Mouse (Mus musculus): ENCODE data around the gene Lrrc27. TPM values are rescaled to one million over a fixed set of nuclear protein-coding genes. Genes with fewer than 3 reads are reported as not detected.

Lrrc27 gene
- total and polyA plus RNA-seq, 2 experiments, result 0.28 to 1.1 TPM

DNA sequence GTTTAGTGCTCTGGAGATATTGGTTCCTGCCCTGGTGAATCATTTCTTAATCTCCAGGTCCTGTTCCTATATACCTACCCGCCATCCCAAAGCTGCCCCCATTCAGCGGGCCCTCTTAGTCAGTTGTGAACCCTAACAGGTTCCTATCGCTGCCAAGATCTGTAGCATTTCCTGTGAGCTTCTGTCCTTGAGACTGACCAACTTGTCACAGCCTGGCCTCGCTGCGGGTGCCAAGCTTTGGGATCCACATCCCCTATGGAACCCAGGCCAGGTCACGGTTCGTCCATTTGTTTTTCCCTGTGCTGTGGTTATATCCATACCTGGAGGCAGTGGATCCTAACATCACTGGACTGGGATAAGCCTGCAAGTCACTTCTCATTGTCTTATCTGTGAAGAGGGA, 39.8 kb downstream of the Lrrc27 start:
- Histone ChIP-seq H3K4me3 (ENCODE audit: insufficient read depth, low read depth, low read length) (no peak overlapping the region), H3K36me3 (ENCODE audit: control insufficient read depth, insufficient read depth, low read length) (no peaks in the 10 kb centered on the region), H3K9ac (ENCODE audit: low read depth, low read length) (no peak overlapping the region), H3K79me2 (ENCODE audit: control insufficient read depth, insufficient read depth, low read length) (no peaks in the 10 kb centered on the region), H3K4me1 (ENCODE audit: control insufficient read depth, insufficient read depth, low read length) (peaks cover 13% of the 10 kb centered on the region), H3K27ac (replicated peaks; ENCODE audit: insufficient read depth, low read depth, low read length) (no peak overlapping the region), H3K27me3 (ENCODE audit: control insufficient read depth, insufficient read depth, low read length) (no peaks in the 10 kb centered on the region)
- no peak for DNase-seq (ENCODE audit: extremely low read depth, low read depth, low spot score)
- no peak for TF ChIP-seq CTCF (IDR thresholded peaks at IDR 0.05; ENCODE audit: low read depth, low read length)
- TF ChIP-seq POLR2A (IDR thresholded peaks at IDR 0.05; ENCODE audit: extremely low read depth, insufficient read depth, low read length), result no peak
- WGBS, result 75% methylated on average over 7 of the region's 7 CpGs

DNA sequence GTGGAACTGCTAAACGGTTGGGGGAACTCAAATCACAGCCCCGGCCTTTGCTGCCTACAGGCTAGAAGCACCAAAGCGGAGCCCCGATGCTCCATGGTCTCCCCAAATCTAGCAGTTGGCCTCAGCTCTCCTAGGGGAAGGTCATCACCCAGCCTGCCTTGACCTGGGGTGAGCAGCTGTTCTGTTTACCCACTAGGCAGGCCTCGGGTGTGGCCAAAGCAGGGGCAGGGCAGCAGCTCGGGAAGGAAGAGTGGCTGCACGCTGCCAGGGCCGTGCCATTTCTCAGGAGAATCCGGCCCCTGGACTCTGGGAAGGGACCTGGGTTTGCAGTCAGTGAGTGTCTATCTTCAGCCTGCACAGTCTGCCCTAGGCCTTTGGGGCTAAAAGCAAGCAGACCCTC, 40.2 kb downstream of the Lrrc27 start:
- Histone ChIP-seq H3K4me1 (ENCODE audit: control insufficient read depth, insufficient read depth, low read length) (peaks cover 13% of the 10 kb centered on the region), H3K4me3 (ENCODE audit: insufficient read depth, low read depth, low read length) (no peak overlapping the region), H3K27ac (replicated peaks; ENCODE audit: insufficient read depth, low read depth, low read length) (no peak overlapping the region), H3K27me3 (ENCODE audit: control insufficient read depth, insufficient read depth, low read length) (no peaks in the 10 kb centered on the region), H3K9ac (ENCODE audit: low read depth, low read length) (no peak overlapping the region), H3K79me2 (ENCODE audit: control insufficient read depth, insufficient read depth, low read length) (no peaks in the 10 kb centered on the region), H3K36me3 (ENCODE audit: control insufficient read depth, insufficient read depth, low read length) (no peaks in the 10 kb centered on the region)
- DNase-seq (ENCODE audit: extremely low read depth, low read depth, low spot score), result peak; percentile 33
- 16% methylated on average over 9 of the region's 9 CpGs for WGBS
- TF ChIP-seq POLR2A (IDR thresholded peaks at IDR 0.05; ENCODE audit: extremely low read depth, insufficient read depth, low read length), result no peak
- TF ChIP-seq CTCF (IDR thresholded peaks at IDR 0.05; ENCODE audit: low read depth, low read length), result no peak

DNA sequence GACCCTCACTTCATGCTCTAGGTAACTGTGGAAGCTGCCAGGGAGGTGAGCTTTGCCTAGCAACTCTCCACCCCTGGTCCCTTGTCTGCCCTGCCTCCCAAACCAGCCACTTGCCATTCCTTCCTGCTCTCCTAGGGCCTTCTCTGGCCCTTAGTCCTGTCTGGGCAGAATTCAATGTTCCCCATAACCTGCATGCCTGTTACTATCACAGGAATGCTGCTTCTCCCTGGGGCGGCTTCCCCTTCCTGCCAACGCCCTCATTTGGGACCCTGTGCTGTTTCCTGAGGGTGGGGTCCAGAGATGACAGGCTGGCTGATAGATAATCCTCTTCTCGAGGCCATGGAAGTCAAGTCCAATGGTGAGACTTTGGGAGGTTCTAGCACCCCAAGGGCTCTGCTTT, 40.7 kb downstream of the Lrrc27 start:
- no peak overlapping the region for H3K27ac ChIP-seq (replicated peaks; ENCODE audit: insufficient read depth, low read depth, low read length)

DNA sequence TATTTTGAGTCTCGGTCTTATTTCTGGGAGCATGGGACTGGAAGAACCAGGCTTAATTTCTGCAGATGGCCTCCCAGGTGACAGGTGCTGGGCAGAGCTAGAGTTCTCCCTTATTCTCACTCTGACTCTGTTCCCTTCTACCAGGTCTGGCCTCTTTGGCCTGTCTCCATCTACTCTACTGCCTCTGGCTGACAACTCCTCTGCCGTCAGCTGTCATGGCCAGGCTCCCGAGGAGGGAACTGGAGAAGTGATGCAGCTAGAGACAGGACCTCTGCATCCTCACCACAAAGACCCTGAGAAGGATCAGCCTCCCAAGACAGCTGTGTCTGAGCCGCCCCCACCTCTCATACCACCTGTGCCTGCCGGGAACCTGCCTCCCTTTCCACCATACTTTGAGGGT, 41.8 kb downstream of the Lrrc27 start:
- no peak overlapping the region for H3K9ac ChIP-seq (ENCODE audit: low read depth, low read length)
- no peak overlapping the region for H3K27ac ChIP-seq (replicated peaks; ENCODE audit: insufficient read depth, low read depth, low read length)
- no peak for TF ChIP-seq POLR2A (IDR thresholded peaks at IDR 0.05; ENCODE audit: extremely low read depth, insufficient read depth, low read length)
- TF ChIP-seq CTCF (IDR thresholded peaks at IDR 0.05; ENCODE audit: low read depth, low read length), result no peak
- no peaks in the 10 kb centered on the region; the same call in 1 of the 2 replicates for H3K79me2 ChIP-seq (ENCODE audit: control insufficient read depth, insufficient read depth, low read length)
- H3K36me3 ChIP-seq (ENCODE audit: control insufficient read depth, insufficient read depth, low read length), result no peaks in the 10 kb centered on the region
- WGBS, result 90% methylated on average over 5 of the region's 5 CpGs
- no peak for DNase-seq (ENCODE audit: extremely low read depth, low read depth, low spot score)
- H3K4me3 ChIP-seq (ENCODE audit: insufficient read depth, low read depth, low read length), result no peak overlapping the region
- peaks cover 13% of the 10 kb centered on the region for H3K4me1 ChIP-seq (ENCODE audit: control insufficient read depth, insufficient read depth, low read length)
- H3K27me3 ChIP-seq (ENCODE audit: control insufficient read depth, insufficient read depth, low read length), result no peaks in the 10 kb centered on the region

More for the DNA sequence above, 40.7 kb downstream of the Lrrc27 start:
- DNase-seq (ENCODE audit: extremely low read depth, low read depth, low spot score), result no peak
- Histone ChIP-seq H3K4me3 (ENCODE audit: insufficient read depth, low read depth, low read length) (no peak overlapping the region), H3K9ac (ENCODE audit: low read depth, low read length) (no peak overlapping the region), H3K79me2 (ENCODE audit: control insufficient read depth, insufficient read depth, low read length) (no peaks in the 10 kb centered on the region), H3K36me3 (ENCODE audit: control insufficient read depth, insufficient read depth, low read length) (no peaks in the 10 kb centered on the region), H3K27me3 (ENCODE audit: control insufficient read depth, insufficient read depth, low read length) (no peaks in the 10 kb centered on the region), H3K4me1 (ENCODE audit: control insufficient read depth, insufficient read depth, low read length) (peaks cover 13% of the 10 kb centered on the region)
- 77% methylated on average over 3 of the region's 3 CpGs for WGBS
- TF ChIP-seq POLR2A (IDR thresholded peaks at IDR 0.05; ENCODE audit: extremely low read depth, insufficient read depth, low read length), result no peak
- no peak for TF ChIP-seq CTCF (IDR thresholded peaks at IDR 0.05; ENCODE audit: low read depth, low read length)

DNA sequence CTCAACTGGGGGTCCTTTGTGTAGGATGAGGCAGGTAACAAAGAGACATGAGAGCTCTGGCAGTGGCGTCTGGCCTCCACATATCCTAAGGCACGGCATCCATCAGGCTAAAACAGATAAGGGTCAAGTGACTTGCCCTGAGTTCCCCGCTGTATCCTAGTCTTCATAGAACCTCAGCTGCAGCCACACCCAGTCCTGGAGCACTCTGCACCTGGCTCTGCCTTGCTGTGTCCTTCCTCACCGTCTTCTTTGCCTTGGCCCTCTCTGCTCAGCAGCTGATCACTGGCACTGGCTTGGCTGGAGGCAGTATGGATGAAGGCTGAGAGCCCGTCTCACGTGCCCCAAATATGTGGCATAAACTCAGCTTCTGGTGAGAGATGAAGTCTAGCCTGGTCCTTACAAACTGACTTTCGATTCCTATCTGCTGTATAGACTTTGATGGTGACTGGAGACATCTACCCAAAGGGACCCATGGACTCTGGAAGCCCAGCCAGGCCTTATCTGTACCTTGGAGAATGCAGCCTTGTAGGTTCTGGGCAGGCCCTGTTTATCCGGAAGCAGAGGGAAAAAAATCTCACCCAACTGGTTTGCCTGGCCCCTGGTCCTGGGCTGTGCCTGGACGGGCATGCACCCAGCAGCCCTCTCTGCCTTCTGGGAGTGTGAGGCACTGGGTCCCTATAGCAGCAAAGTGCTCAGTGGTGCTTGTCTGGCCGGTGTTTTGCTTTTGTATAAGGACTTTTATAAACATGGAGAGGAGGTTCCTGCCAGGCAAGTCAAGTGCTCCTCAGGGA, 45.2 kb downstream of the Lrrc27 start:
- TF ChIP-seq POLR2A (IDR thresholded peaks at IDR 0.05; ENCODE audit: extremely low read depth, insufficient read depth, low read length) (no peak), CTCF (IDR thresholded peaks at IDR 0.05; ENCODE audit: low read depth, low read length) (no peak)
- Histone ChIP-seq H3K27ac (replicated peaks; ENCODE audit: insufficient read depth, low read depth, low read length) (no peak overlapping the region), H3K4me1 (ENCODE audit: control insufficient read depth, insufficient read depth, low read length) (peaks cover 3% of the 10 kb centered on the region), H3K27me3 (ENCODE audit: control insufficient read depth, insufficient read depth, low read length) (no peaks in the 10 kb centered on the region), H3K36me3 (ENCODE audit: control insufficient read depth, insufficient read depth, low read length) (no peaks in the 10 kb centered on the region), H3K4me3 (ENCODE audit: insufficient read depth, low read depth, low read length) (no peak overlapping the region), H3K9ac (ENCODE audit: low read depth, low read length) (no peak overlapping the region), H3K79me2 (ENCODE audit: control insufficient read depth, insufficient read depth, low read length) (no peaks in the 10 kb centered on the region; the same call in 1 of the 2 replicates)
- DNase-seq (ENCODE audit: extremely low read depth, low read depth, low spot score), result no peak
- 80% methylated on average over 10 of the region's 10 CpGs for WGBS

DNA sequence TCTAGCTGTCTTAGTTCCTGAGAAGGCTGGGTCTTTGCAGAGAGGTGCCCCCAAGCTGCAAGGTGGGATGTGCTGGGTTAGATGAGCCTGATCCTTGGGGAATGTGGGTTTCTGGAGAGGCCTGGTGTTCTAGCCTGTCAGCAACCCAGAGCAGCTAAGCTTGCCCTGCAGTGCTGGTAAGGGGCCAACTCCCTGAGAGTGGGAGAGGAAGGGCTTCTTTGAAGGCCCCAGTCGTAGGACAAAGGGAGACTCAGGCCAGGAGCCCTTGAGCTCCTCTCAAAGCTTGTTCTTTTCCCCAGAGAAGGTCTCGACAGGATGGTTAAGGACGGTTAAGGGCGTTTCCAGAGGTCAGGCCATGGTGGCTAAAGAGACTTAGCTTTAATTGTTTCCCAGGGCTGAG, 51.5 kb downstream of the Lrrc27 start:
- H3K4me1 ChIP-seq (ENCODE audit: control insufficient read depth, insufficient read depth, low read length), result 0 out of 2 replicates have a peak, but pooled peaks cover 4% of the 10 kb centered on the region

More for the DNA sequence above, 51.5 kb downstream of the Lrrc27 start:
- no peaks in the 10 kb centered on the region for H3K27me3 ChIP-seq (ENCODE audit: control insufficient read depth, insufficient read depth, low read length)
- no peak overlapping the region for H3K4me3 ChIP-seq (ENCODE audit: insufficient read depth, low read depth, low read length)
- H3K36me3 ChIP-seq (ENCODE audit: control insufficient read depth, insufficient read depth, low read length), result no peaks in the 10 kb centered on the region
- no peak for TF ChIP-seq CTCF (IDR thresholded peaks at IDR 0.05; ENCODE audit: low read depth, low read length)
- no peak for TF ChIP-seq POLR2A (IDR thresholded peaks at IDR 0.05; ENCODE audit: extremely low read depth, insufficient read depth, low read length)
- 81% methylated on average over 4 of the region's 4 CpGs for WGBS
- H3K27ac ChIP-seq (replicated peaks; ENCODE audit: insufficient read depth, low read depth, low read length), result no peak overlapping the region
- H3K79me2 ChIP-seq (ENCODE audit: control insufficient read depth, insufficient read depth, low read length), result no peaks in the 10 kb centered on the region
- no peak overlapping the region for H3K9ac ChIP-seq (ENCODE audit: low read depth, low read length)
- DNase-seq (ENCODE audit: extremely low read depth, low read depth, low spot score), result no peak

All from liver, adult 2 months (tissue).